Mouse (Mus musculus) gastrocnemius, adult 18-20 months (tissue): ENCODE data around the gene Fbxl13. TPM values are rescaled to one million over a fixed set of nuclear protein-coding genes. Genes with fewer than 3 reads are reported as not detected.
A peak's percentile ranks its signal among the peaks of the same experiment; 100 is the strongest.
"Not testable (repeated sequence)": the region's sequence is repeated elsewhere in the genome, so short reads cannot be mapped to it uniquely, and the experiment has no call there.

Experiments used
- DNase-seq: peaks from one replicate; pipeline ENCODE4 v3.0.0; 2021; ENCODE audit warnings: low spot score
- total RNA-seq, 2 experiments: library from RNA; stranded (reverse); gene quantifications; 2 replicates each; pipeline ENCODE4 v1.2.3; 2021

Fbxl13 gene
- total RNA-seq, 2 experiments from 2014 or later = not detected

DNA sequence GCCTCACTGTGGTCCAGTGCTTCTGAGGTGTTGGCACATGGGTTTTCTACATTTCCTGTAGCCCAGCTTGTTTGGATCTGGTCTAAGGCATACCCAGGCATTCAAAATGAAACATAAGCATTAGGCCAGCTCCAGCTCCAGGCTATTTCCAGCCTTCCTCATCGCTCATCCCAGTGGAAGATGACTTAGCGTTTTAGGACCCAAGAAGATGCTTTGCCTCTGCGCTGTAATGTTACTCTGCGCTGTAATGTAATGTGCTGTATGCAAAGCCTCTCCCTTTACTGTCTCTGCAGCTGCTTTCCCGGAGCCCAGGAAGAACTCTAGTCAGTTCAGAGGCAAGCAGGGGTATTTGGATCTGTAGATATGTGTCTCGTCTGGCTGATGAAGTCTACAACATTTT, 12.6 kb upstream of the Fbxl13 start:
- DNase-seq = no peak

DNA sequence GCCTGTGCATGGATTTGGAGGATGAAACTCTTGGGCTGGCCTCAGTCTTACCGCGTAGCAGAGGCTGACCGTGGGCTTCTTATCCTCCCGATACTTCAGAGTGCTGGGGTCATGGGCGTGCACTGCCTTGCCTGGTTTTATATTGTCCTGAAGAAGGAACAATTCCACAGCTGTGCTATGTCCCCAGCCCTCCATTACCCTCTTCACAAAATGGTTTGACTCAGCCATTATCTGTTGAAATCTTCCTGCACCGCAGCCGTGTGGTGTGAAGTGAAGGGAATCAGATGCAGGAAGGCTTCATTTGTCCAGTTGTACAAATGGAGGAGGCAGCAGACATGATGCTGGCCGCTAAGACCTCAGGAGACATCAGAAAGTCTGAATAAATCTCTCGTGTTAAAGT, 11.5 kb upstream of the Fbxl13 start:
- DNase-seq = no peak

DNA sequence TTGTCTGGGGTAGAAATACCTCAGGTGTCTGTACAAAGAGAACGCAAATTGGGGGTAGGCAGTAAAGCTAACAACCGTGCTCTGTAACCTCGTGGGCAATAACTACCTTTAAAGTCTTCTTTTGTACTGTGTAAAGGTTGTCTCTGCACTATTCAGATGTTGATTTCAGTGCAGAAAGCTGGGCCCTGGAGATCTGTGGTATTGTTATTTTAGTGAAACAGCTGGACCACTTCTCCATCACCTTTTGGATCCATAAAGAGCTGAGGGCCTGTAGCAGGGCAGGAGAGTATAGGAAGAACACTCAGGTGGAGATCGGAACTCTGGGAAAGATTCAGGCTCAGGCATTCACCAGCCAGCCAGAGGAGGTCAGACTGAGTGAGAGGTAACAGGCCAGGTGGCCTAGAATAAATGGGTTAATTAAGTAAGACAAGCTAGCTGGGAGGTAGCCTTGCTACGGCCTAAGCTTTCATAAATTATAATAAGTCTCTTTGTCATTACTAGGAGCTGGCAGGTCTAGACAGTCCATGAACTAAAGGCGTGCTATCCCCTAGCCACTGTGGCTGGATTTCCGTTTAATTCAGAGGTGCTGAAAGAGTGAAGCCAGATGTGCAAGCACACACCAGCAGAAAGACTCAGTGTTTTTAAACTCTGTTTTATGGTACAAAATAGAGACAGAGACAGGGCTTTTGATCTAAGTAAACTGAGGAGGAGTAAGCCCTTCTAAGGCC, 6.6 kb upstream of the Fbxl13 start:
- no peak for DNase-seq

DNA sequence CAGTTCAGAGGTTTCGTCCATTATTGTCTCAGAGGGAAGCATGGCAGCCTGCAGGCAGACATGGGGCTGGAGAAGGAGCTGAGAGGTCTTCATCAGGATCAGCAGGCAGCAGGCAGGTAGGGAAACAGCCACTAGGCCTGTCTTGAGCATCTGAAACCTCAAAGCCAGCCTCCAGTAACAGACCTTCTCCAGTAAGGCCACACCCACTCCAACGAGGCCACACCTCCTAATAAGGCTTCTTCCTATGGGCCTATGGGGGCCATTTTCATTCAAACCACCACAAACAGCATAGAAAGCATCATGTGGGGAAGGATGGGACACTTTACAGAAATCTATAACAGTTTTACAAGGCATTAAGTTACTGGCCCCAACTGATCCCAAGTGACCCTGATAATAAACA, 5.3 kb upstream of the Fbxl13 start:
- no peak for DNase-seq

DNA sequence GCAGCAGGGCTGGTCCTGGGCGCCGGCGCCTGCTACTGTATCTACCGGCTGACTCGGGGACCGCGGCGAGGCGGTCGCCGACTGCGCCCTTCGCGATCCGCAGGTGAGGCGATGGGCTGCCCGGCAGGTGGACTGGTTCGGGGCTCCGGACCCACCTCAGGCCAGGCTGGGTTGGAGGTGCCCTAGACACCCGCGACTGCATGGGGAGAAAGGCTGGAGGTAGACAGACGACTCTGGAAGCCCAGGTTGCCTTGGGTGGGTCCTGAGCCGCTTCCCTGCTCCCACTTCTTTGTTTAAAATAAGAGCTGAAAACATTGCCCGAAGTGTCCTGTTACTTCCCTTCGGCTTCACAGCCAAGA, 678 bp upstream of the Fbxl13 start:
- DNase-seq = no peak

DNA sequence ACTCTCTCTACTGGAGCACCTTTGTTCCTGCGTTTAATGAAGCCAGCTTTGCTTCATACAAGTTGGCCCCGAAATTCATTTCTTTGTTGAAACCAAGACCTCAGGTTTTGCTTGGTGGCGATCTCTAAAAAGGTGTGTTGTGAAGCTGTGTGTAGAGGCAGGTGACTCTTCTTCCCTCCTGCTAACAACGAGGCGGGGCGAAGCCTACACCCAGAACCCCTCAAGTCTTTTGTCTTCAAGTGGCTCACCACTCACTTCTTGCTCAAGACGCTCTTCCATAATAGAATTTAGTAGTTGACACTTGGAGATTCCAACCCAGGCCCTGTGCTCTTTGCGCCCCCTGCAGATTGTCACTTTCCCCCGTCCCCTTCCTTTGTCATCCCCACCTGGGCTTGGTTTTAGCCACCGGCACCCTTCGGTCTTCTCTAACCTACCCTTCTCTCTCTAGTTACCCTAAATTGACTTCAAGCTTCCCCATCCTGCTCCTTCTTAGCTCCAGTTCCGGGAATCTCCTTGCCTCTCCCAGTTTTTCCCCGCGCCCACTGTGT, 469 bp downstream of the Fbxl13 start:
- no peak for DNase-seq

DNA sequence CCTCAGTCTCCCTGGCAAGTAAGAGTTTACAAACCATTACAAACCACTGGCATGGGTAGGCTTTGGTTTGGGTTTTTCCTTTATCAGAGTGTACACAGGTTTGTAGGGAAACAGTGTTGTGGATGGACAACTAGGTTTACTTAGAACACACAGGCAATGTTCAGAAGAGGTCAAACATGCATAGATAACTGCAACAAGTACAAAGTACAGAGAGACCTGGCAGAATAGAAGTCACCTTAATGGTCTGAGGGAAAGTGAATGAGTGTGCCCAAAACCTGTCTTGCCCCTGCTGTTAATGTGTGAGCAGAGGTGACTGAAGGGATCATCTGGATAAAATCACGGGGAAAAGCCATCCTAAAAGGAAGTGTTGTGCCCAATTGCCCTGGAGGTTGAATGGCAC, 1.8 kb downstream of the Fbxl13 start:
- no peak for DNase-seq

DNA sequence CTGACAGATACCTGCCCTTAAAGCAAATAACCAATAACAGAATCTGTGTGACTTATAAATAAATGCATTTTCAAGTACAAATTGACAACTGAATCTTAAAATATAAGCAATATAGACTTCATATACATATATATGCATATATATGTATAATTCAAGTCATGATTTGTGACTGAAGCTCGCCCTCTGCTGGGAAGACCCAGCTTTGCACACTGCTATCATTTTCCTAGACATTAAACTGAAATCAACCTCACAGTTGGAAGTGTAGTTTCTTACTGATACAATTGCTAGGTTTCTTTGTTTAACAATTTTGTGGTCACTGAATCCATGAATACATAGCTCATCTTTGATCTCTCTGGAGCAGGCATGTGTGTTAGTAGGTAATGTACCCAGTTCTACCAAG, 4.5 kb downstream of the Fbxl13 start:
- DNase-seq = no peak

DNA sequence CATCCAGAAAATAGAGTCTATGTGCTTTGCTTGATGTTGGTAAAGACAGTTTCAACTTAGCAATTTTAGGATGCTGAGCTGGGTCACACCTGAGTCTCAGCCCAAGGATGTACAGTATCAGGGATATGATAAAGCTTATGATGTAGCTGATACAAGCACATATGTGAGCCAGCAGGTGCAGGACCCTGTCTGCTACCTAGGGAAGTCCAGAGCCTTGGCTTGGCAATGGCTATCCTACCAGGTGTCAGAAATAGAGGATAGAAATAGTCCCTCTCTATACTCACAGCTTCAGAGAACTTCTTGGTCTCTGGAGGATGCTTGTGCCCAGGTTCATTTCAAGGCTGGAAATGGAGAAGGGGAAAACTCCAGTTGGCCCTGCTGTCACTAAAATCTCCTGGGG, 19.5 kb downstream of the Fbxl13 start:
- no peak for DNase-seq

DNA sequence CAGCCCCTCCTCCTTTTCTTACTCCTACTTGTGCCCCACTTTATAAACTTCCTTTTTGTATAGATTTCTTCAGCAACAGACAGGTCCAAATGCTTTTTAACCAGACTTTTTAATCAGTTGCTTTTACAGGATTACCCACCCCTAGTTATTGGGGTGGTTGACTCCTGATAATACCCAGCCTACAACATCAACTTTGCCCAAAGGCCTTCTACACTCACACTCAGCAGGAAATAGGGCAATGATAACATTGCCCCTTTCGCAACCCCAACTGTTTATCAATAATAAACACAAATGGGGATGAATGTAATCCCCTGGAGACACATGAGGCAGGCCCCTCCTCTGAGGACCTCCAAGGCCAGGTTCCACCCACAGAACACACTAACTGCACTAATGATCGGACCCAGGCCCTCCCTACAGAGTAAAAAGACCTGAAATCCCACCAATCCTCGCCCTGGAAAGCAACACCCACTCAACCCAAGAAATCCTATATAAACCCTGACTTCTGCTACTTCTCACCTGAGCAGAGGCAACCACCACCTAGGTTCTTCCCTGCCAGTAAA, 28.9 kb downstream of the Fbxl13 start:
- DNase-seq = no peak

DNA sequence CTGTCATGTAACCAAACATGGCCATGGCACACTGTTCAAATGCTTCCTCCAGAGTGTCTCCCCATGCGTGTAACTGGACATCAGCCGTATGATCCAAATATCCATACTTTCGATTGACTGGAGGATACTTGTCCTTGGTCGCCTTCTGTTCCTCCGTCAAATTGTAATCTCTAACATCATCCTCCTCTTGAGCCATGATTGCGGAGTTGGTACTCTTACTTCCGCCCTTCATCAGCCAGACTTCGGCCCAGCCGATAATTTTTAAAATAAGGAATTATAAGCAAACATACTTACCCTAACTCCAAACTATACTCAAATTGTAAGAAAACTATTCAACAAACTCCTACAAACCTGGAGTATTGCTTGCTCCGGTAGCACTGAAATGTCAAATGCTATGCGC, 31.1 kb downstream of the Fbxl13 start:
- not testable (repeated sequence) for DNase-seq

DNA sequence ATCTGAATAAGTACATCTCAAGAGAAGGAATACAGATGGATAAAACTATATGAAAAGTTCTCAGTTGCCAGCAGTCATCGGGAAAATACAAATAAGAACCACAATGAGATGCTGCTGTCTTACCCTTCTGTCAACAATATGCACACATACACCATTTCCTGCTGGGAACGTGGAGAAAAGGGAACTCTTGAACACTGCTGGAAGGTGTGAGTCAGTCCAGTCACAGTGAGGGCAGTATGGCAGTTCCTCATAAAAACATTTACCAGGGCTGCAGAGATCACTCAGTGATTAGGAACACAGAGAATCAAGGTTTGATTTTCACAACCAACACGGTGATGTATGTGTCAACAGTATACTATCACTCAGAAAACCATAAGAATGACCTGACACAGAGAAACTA, 34.4 kb downstream of the Fbxl13 start:
- DNase-seq = no peak

DNA sequence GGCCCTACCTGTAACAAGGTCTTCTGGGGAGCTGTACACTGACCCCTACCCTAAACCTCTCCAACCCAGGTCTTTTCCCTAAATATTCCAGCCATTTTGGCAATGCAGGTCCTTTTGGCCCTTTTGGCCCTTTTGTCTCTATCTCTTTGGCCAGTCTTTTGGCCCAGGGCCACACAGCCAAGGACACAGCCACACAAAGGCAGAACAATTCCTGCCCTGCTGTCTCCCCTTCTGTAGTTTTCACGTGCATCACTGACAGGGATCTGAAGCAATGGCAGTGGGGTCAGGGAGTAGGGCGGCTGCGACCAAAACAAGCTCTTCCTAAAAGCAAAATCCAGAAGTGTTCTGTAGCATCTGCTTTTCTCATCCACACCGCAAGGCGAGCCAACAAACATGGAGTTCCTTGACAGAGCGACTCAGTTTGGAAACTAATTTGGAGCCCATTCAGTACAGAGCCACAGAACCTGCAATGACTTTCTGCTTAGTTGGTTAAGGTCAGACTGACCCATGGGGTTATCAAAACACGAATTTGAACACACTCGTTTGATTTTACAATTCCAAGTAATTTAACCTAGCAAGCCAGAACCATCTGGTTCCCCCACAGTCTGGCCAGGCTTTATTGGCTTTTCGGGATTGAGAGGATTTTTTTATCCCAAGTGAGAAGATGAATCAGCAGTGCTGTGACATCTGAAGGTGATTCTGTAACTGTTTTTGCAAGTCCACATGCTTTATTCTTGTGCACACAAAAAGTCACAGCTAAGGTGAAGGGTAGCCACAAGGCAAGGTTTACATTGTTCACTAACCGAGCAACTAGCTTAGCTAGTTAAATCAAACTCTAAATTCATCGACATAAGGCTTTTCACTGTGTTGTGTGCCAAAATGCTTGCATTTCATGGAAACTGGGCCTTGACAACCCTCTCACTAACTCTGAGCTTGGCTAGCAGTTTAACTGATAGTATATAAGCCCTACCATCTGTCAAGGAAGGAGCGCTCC, 36.8 kb downstream of the Fbxl13 start:
- DNase-seq = peak; percentile 30

DNA sequence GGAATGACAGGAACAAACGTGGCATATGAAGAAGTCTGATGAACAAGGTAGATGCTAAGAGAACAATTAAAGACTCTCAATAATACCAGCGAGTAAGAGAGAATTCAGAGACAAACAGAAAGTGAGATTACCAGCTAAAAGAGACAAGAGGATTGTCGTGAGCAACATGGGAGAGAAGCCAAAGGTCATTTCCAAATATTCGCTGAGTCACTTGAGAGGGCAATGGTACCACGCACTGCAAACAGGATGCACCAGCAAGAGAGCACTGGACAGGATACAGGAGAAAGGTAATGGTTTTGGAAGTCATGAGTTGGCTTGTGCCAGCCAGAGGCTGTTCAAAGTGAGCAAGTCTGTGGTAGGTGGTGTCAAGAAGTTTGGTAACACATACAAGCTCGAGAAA, 39.5 kb downstream of the Fbxl13 start:
- DNase-seq = no peak

DNA sequence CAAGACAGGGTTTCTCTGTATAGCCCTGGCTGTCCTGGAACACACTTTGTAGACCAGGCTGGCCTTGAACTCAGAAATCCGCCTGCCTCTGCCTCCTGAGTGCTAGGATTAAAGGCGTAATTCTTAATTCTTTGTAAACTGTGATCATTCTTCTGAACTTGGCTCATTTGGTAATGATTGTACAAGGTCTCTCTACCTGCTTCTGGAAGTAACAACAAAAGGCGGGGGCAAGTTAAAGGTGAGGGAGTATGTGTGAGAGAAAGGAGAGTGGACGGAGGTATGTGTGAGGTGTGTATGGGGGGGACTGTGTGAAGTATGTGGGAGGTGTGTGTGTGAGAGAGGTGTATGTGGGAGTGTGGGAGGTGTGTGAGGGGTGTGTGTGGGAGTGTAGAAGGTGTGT, 45.5 kb downstream of the Fbxl13 start:
- no peak for DNase-seq

DNA sequence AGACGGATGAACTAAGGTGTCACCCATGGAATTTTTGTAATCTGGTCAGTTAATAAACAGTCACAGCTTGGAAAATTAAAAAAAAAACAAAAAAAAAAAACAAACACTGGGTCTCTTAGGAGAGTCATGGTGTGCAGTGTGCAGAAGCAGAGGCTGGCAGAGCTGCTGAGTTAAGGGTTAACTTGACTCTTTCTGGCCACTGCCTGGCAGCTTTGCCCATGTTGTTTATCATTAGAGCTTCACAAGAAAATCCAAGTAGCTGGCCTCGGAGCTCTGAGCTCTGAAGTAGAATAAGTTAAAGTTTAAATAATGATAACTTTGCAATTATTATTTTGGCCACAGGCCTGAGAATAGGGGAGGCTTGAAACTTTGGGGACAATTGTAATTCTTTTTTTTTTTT, 45.9 kb downstream of the Fbxl13 start:
- DNase-seq = not testable (repeated sequence)

DNA sequence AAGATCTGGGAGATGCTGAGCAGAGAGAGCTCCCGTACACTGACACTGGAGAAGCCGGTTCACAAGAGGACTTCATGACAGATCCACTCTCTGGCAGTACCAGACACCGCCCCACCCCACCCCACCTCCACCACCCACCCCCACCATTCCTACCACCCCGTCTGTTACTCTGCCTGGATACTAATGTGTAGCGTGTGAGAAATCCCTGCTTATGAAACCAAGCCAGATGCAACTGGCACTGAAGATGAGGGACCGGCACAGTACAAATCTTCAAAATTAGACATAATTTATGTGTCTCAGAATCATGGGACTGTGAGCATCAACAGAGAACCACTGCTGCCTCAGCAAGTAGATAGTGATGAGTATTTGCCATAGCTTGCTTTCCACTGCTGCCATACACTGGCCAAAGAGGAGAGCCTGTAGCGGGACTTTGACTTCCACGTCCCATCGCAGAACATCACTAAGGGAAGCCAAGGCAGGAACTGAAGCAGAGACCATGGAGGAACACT, 52.2 kb downstream of the Fbxl13 start:
- no peak for DNase-seq

DNA sequence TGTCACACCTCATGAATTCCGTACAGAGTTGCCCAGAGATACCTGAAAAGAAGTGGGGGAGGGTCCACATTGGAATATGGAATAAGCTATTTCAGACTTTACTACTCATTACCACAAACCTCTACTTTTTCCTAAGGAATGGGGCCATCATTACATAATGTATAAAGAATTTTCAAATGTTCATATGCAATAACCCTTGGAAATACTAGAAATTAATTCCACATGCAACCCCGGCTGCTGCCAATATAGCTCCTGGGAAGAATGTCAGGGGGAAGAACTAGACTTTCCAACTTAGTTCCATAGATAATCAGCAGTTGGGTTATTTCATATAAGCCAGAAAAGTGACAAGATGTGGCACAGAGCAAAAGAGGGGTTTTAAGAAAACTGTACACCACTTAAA, 53.3 kb downstream of the Fbxl13 start:
- DNase-seq = no peak

DNA sequence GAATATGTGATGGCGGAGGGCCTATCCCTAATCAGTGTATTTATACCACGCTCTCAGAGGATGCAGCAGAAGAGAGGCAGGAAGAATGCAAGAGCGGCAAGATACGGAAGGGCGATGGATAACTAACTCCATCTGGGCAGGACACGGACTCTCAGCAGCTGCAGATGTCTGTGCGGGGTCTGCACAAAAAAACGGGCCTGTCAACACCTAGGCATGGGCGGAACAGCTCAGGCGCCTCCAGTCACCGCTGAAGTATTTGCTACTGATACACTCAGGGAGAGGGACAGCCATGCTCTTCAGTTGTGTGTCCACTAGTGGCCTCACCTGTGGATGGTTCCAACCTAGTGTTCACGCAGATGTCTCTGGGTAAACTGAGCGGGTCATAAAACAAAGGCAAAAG, 57.2 kb downstream of the Fbxl13 start:
- no peak for DNase-seq

DNA sequence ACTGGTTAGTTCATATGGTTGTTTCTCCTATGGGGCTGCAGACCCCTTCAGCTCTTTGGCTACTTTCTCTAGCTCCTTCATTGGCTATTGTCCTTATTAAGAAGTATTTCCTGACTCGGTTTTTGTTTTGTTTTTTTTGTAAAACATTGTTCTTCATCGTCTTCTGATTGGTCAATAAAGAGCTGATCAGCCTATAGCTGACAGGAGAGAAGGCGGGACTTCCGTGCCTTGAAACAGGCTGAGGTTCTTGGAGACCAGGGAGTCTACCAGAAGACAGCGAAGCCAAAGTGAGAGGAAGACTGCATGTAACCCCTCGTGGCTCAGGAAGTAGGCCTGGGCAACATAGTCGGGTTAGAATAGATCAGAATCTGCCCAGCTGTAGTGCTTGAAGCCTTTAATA, 57.8 kb downstream of the Fbxl13 start:
- DNase-seq = no peak

DNA sequence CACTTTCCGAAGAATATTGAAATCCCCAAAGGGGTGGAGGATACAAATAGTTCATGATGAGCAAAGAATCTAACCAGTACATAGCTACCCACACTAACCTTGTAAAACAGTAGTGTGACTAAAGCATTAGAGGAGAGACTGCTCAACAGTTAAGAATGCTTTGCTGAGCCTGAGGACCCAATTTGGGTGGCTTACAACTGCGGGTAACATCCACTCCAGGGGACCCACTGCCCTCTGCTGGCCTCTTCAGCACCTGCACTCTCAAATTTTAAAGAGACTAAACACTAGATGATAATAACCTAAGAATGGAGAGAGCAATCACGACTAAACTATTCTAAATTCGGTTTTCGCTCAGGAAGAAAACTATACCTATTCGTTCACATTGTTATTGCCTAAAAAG, 58.7 kb downstream of the Fbxl13 start:
- peak; percentile 43 for DNase-seq

DNA sequence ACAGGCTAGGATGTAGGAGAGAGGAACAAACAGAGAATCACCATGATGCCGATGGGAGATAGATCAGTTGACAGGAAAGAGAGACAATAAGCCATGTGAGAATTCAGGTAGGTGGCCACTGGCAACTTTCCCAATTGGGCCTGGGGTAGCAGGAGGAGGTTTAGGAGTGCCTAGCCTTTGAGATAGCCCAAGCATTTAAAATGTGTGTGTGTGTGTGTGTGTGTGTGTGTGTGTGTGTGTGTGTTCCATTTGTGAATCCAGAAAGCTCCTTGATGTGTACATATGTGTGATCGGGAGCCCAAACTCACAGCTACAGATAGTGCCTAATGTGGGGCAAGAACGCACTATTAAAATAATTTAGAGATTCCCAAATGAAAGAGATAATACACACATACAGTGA, 67.3 kb downstream of the Fbxl13 start:
- no peak for DNase-seq
